Mouse (Mus musculus) limb, embryonic 15.5 days (tissue): ENCODE measurements around the gene Tcf20. TPM values are rescaled to one million over a fixed set of nuclear protein-coding genes. Genes with fewer than 3 reads are reported as not detected.
A peak's percentile ranks its signal among the peaks of the same experiment; 100 is the strongest.

Experiments
- ATAC-seq: fragments of 200-750 bp; cut with Nextera tagmentation; 2 replicates; pipeline ENCODE4 v1.8.0; 2017; ENCODE audit warnings: low read depth, moderate TSS enrichment; ENCODE audit not compliant: insufficient number of reproducible peaks, low FRiP score, low TSS enrichment
- H3K27ac ChIP-seq: fragments of 300-500 bp; sonication (generic); 2 replicates; pipeline ENCODE4 v1.5.1; 2015; ENCODE audit warnings: moderate library complexity, mild to moderate bottlenecking, inconsistent platforms
- H3K27me3 ChIP-seq: fragments of 300-500 bp; sonication (generic); 2 replicates; pipeline ENCODE4 v1.6.1; 2015; ENCODE audit warnings: inconsistent platforms
- H3K36me3 ChIP-seq: fragments of 300-500 bp; sonication (generic); 2 replicates; pipeline ENCODE4 v1.6.1; 2015; ENCODE audit warnings: inconsistent platforms
- H3K4me1 ChIP-seq: fragments of 300-500 bp; sonication (generic); 2 replicates; pipeline ENCODE4 v1.6.1; 2015; ENCODE audit warnings: inconsistent platforms
- H3K4me2 ChIP-seq: fragments of 300-500 bp; sonication (generic); 2 replicates; pipeline ENCODE4 v1.6.1; 2015; ENCODE audit warnings: mild to moderate bottlenecking, inconsistent platforms
- H3K4me3 ChIP-seq: fragments of 300-500 bp; sonication (generic); 2 replicates; pipeline ENCODE4 v1.5.1; 2015; ENCODE audit warnings: mild to moderate bottlenecking, inconsistent platforms
- H3K9ac ChIP-seq: fragments of 300-500 bp; sonication (generic); 2 replicates; pipeline ENCODE4 v1.6.1; 2015; ENCODE audit warnings: inconsistent platforms
- H3K9me3 ChIP-seq: fragments of 300-500 bp; sonication (generic); 2 replicates; pipeline ENCODE4 v1.6.1; 2016; ENCODE audit warnings: inconsistent platforms
- WGBS: fragments of 180-500 bp; shearing (Covaris S2); methylation state at CpG from one replicate; pipeline ENCODE4 v1.1.7; 2015; 5-methylcytosine and 5-hydroxymethylcytosine counted together
- polyA plus RNA-seq: library from polyadenylated mRNA; unstranded; fragments of >200 nt; fragmentation: Nextera tagmentation; extraction: Ambion mirVana; gene quantifications from 2 replicates; pipeline ENCODE4 v1.2.1, GENCODE M21; 2015

Gene Tcf20
- polyA plus RNA-seq, 1 experiment from 2014 or later: 10.5 TPM

DNA sequence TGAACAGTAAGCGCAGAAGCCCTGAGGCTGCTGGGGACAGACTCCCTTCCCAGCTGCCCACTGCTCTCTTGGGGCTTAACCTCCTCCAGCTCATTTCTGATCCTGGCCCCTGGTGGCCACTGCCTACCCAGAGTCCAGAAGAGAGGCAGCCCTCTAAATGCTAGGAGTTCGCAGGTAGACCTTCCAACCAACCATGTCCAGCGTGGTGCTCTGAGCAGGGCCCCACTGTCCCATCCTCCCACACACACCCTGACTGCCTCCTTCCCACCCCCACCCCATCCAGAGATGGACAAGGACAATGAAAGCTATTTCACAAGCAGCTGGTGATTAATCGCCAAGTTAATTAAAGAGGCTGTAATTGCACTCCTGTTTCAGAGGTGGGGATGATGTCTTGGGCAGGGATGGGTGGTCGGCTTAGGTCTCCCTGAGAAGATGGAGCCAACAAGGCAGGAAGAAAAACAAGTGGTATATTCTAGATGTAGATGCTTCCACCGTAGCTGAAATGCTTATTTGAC, 1.6 kb upstream of the Tcf20 start:
- Histone ChIP-seq H3K9ac (no peak overlapping the region), H3K36me3 (no peaks in the 10 kb centered on the region), H3K4me2 (no peak overlapping the region), H3K4me1 (peaks cover 53% of the 10 kb centered on the region), H3K27me3 (peaks cover 28% of the 10 kb centered on the region), H3K27ac (no peak overlapping the region), H3K9me3 (no peaks in the 10 kb centered on the region), H3K4me3 (no peak overlapping the region)
- ATAC-seq: no peak
- 57% methylated on average over 6 of the region's 6 CpGs for WGBS

DNA sequence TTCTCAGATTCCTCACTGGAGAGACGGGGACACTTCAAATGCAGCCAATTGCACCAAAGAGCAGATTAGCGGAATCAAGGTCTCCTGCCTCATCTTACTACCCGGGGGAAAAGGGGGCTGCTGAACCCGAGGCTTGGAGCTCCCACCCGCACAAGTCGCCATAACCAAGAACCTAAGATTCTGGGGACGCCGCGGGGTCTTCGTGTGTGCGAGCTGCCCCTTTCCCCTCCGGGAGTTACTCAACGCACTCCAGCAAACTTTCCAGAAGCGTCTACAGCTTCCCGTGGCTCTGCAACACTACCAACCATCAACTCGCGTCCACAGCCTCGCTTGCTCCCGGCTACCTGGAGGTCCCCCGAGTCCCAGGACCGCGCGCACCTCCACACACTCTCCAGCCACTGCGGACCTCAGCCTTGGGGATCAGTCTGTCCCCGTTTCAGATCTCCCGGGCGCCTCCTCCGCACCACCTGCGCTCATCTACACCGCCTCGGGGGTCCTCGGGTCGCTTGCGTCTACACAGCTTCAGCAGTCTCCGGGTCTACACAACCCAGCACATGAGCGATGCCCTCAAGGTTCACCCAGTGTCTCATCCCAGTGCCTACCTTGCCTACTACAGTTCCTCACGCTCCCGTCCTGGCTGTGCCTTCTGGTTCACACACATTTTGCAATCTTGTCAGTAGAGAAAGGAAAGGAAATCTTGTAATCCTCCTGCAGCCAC, 499 bp downstream of the Tcf20 start:
- ATAC-seq: no peak
- Histone ChIP-seq H3K27me3 (peaks cover 20% of the 10 kb centered on the region), H3K27ac (no peak overlapping the region), H3K4me2 (peak overlapping the region; percentile 91), H3K9ac (peak overlapping the region; percentile 34; the same call in 1 of the 2 replicates), H3K36me3 (no peaks in the 10 kb centered on the region), H3K4me1 (peaks cover 65% of the 10 kb centered on the region), H3K4me3 (peak overlapping the region; percentile 47), H3K9me3 (no peaks in the 10 kb centered on the region)
- 1% methylated on average over 38 of the region's 38 CpGs for WGBS

DNA sequence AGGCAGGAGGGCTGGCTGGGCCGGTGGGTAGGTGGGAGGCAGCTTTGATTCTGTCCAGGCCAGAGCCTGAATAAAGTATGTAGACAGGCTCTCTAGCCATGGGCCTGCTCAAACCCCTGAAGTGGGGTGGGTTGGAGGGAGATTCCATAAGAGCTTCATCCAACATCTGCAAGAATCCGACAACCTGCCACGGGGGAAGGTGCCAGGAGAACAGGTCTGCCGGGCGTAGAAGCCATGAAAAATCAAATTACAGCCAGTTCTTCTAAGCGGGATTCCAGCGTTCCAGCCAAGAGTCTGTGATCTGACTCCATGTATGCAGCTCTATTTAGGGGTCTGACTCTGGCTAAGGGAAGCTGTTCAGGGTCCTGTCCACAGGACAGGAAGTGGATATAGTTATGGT, 3.1 kb downstream of the Tcf20 start:
- no peak overlapping the region for H3K9ac ChIP-seq
- H3K4me2 ChIP-seq: no peak overlapping the region; the same call in 1 of the 2 replicates
- 20% methylated on average over 7 of the region's 7 CpGs for WGBS
- ATAC-seq: no peak
- H3K27ac ChIP-seq: peak overlapping the region; percentile 81
- peaks cover 14% of the 10 kb centered on the region; the same call in 1 of the 2 replicates for H3K27me3 ChIP-seq
- H3K4me3 ChIP-seq: peak overlapping the region; percentile 5; the same call in 1 of the 2 replicates
- peaks cover 79% of the 10 kb centered on the region for H3K4me1 ChIP-seq
- no peaks in the 10 kb centered on the region for H3K36me3 ChIP-seq
- H3K9me3 ChIP-seq: no peaks in the 10 kb centered on the region

DNA sequence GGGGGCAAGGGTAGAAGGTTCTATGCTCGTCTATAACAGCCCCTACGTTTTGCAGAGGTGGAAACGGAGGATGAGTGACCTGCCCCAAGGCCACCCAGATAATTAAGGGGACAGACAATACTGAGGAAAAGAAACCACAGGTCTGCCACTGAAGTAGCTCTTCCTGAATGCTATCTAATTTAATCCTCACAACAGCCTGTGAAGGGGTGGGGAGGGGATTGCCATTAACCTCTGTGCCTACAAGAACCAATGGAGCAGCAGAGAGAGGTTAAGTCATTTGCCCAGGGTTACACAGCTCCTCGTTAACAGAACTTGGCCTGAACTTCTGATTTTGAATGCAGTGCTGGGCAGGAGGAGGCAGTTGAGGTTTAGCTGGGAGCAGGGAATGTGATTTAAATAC, 3.6 kb downstream of the Tcf20 start:
- peaks cover 13% of the 10 kb centered on the region; the same call in 1 of the 2 replicates for H3K27me3 ChIP-seq
- H3K9me3 ChIP-seq: no peaks in the 10 kb centered on the region
- H3K36me3 ChIP-seq: no peaks in the 10 kb centered on the region
- no peak overlapping the region for H3K9ac ChIP-seq
- ATAC-seq: no peak
- H3K4me1 ChIP-seq: peaks cover 76% of the 10 kb centered on the region
- H3K4me3 ChIP-seq: no peak overlapping the region
- H3K4me2 ChIP-seq: peak overlapping the region; percentile 41
- WGBS: 19% methylated on average over 3 of the region's 4 CpGs
- peak overlapping the region; percentile 81 for H3K27ac ChIP-seq

DNA sequence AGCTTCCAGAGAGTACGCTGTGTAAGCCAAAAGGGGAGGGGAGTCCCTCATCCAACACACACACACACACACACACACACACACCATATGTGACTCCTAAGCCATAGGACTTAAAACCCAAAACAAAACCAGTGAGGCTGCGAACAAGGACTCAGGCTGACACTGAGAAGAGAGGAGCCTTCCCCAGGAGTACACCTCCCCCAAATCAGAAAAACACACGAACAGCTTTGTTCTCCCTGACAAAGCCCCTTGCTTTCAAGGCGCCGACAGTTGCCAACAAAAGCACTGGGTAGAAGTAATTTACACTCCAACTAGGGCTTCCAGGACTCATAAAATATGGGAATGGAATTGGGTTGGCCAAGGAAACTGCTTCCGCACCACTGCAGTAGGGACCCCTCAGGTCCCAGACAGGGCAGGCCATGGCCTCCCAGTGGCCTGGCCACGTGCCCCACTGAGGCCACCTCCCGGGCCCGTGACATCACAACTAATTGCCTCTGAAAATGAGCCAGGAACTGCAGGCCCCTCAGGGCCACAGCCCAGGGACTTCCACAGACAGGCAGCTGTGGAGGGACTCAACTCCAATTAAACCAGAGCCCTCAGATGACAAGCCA, 4.2 kb downstream of the Tcf20 start:
- Histone ChIP-seq H3K4me3 (peak overlapping the region; percentile 12; the same call in 1 of the 2 replicates), H3K9me3 (no peaks in the 10 kb centered on the region), H3K27me3 (peaks cover 10% of the 10 kb centered on the region; the same call in 1 of the 2 replicates), H3K9ac (no peak overlapping the region), H3K4me2 (peak overlapping the region; percentile 41), H3K27ac (peak overlapping the region; percentile 81), H3K36me3 (no peaks in the 10 kb centered on the region), H3K4me1 (peaks cover 70% of the 10 kb centered on the region)
- peak; percentile 71 for ATAC-seq
- WGBS: 9% methylated on average over 9 of the region's 9 CpGs

DNA sequence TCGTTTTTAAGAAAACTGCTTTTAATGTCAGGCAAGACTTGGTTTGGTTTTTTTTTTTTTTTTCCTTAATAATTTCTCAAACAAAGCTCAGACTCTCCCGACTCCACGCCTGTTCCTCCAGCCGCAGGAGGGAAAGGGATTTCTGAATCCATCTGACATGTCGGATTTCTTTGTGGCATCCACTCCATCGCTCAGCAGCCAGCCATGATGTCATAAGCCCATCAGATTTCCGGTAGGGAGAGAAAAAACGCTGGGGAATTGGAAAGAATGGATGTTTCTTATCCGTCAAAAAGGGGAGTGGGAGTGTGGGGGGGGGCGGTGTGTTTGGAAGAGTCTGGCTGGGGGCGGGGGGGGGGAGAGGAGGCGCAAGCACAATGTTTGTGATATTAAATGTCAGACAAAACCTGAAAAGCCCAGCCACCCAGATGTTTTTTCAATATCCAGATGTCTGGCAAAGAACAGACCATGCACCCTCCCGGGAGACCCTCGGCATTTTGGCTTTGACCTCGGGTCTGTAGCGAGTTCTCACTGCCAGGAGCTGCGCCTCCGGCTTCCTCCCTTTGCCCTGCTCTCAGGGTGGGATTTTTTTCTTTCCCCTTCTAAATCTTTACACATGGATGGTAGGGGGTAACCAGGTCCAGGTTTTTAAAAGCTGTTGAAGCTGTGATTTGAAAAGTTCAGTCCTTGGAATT, 4.8 kb downstream of the Tcf20 start:
- 7% methylated on average over 17 of the region's 18 CpGs for WGBS
- Histone ChIP-seq H3K4me1 (peaks cover 64% of the 10 kb centered on the region), H3K4me3 (peak overlapping the region; percentile 12), H3K27ac (peak overlapping the region; percentile 81), H3K9ac (no peak overlapping the region), H3K36me3 (no peaks in the 10 kb centered on the region), H3K4me2 (peak overlapping the region; percentile 41), H3K27me3 (peaks cover 10% of the 10 kb centered on the region; the same call in 1 of the 2 replicates), H3K9me3 (no peaks in the 10 kb centered on the region)
- ATAC-seq: peak; percentile 30; the same call in 1 of the 2 replicates

DNA sequence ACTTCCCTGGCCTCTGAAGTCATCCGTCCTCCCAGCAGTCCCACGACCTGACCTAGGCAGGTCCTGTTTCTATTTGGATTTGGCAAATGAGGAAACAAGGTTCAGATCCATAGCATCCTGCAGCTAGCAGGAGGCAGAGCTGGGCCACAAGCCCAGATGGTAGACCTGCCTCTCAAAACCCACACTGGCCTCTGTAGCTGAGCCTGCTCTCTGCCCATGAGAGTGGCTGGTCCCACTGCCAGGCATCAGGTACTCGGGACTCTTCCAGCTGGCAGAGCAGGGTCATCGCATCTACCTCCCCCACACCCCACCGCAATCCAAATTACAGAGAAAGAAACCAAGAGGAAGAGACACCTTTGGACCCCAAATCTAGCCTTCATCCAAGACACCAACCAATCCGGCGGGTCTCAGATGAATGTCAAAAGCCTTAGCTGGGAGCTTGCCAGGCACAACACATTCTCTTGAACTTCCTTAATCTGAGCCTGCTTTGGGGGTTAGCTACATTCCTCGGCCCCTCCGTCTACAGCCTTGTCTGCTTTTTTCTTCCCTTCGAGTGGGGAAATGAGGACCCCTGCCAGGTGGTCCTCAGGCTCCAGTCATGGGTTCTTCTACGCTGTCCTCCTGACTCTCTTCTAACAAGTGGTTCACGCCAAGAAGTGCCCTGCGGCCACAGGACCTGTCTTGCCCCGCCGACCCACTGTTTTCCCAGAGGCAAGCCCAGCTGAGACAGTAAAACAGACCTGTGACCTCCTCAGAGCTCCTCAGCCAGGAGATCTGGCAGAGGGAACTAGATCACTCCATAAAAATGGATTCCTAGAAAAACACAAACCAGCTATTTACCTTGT, 5.8 kb downstream of the Tcf20 start:
- Histone ChIP-seq H3K4me1 (peaks cover 58% of the 10 kb centered on the region), H3K9me3 (no peaks in the 10 kb centered on the region), H3K27ac (peak overlapping the region; percentile 81; the same call in 1 of the 2 replicates), H3K27me3 (peaks cover 10% of the 10 kb centered on the region), H3K4me2 (peak overlapping the region; percentile 41), H3K9ac (no peak overlapping the region), H3K36me3 (no peaks in the 10 kb centered on the region), H3K4me3 (no peak overlapping the region; the same call in 1 of the 2 replicates)
- 20% methylated on average over 15 of the region's 15 CpGs for WGBS
- ATAC-seq: no peak

DNA sequence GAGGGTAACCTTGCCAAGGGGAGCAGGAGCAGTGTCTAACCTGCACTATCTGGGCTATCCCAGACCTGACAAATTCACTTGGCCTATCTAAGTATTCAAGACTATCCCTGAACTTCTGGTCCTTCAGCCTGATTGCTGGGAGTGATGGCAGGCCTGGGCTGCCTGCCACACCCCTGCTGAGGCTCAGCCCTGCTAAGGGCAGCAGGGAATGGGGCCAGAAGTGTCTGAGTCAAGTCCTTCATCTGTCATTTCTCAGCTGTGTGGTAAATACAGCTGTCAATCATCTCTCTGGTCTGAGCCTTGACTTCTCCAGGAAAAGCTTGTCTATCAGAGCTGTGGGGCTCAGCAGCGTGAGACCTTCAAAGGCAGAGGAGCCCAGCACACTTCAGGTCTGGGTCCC, 8.1 kb downstream of the Tcf20 start:
- no peak for ATAC-seq
- WGBS: 91% methylated on average over 1 of the region's 1 CpGs
- Histone ChIP-seq H3K36me3 (no peaks in the 10 kb centered on the region), H3K27me3 (peaks cover 11% of the 10 kb centered on the region; the same call in 1 of the 2 replicates), H3K27ac (no peak overlapping the region), H3K9me3 (no peaks in the 10 kb centered on the region), H3K4me2 (no peak overlapping the region), H3K4me1 (peaks cover 41% of the 10 kb centered on the region), H3K4me3 (no peak overlapping the region), H3K9ac (no peak overlapping the region)

DNA sequence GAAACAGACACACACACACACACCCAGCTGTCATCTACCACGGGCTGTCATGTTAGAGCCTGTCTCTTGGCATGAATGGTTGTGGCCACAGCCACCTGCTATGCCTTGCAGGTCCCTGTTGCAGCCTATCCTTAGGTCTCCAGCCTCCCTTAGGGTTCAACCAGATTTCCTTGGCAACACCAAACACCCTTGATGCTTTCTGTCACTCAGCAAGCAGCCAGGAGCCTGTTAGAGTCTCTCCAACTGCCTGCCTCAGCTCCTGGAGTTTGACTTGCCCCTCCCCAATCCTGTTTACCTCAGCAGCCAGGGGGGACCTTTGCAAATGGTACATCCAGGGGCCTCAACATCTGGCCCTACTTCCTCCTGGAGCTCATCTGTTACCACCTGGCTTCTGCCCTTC, 13.2 kb downstream of the Tcf20 start:
- H3K9me3 ChIP-seq: no peaks in the 10 kb centered on the region
- no peak overlapping the region for H3K27ac ChIP-seq
- no peak overlapping the region for H3K9ac ChIP-seq
- peaks cover 12% of the 10 kb centered on the region; the same call in 1 of the 2 replicates for H3K27me3 ChIP-seq
- peaks cover 11% of the 10 kb centered on the region for H3K4me1 ChIP-seq
- H3K4me3 ChIP-seq: no peak overlapping the region
- H3K36me3 ChIP-seq: no peaks in the 10 kb centered on the region
- no peak for ATAC-seq
- WGBS: 50% methylated on average over 1 of the region's 1 CpGs
- no peak overlapping the region for H3K4me2 ChIP-seq

DNA sequence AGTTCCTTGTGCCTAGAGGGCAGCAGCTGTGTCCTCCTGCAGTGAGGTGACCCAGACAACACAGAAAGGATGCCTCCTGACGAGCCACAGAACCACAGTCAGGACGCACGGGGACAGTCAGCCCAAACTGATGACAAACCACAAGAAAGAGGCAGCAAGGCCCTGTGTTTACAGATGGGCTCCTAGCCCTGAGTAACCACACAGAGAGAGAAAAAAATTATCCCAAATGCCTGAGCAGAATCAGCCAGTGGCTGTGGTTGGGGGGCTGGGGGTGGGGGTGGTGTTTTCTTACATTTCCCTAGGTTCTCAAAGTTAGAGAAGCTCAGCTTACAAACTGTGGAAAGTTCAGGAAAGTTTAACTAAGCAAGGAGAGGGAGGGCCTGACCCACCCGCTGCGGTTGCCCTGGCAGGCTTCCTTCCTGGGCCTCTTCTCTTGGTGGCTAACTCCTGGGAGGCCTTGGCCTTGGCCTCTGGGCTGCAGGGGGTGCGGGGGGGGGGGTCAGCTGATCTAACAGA, 18.4 kb downstream of the Tcf20 start:
- no peaks in the 10 kb centered on the region for H3K9me3 ChIP-seq
- ATAC-seq: no peak
- 27% methylated on average over 6 of the region's 6 CpGs for WGBS
- H3K4me2 ChIP-seq: no peak overlapping the region
- peaks cover 31% of the 10 kb centered on the region for H3K4me1 ChIP-seq
- H3K9ac ChIP-seq: no peak overlapping the region
- H3K4me3 ChIP-seq: no peak overlapping the region
- no peaks in the 10 kb centered on the region for H3K36me3 ChIP-seq
- peak overlapping the region; percentile 54; the same call in 1 of the 2 replicates for H3K27ac ChIP-seq
- H3K27me3 ChIP-seq: peaks cover 19% of the 10 kb centered on the region

DNA sequence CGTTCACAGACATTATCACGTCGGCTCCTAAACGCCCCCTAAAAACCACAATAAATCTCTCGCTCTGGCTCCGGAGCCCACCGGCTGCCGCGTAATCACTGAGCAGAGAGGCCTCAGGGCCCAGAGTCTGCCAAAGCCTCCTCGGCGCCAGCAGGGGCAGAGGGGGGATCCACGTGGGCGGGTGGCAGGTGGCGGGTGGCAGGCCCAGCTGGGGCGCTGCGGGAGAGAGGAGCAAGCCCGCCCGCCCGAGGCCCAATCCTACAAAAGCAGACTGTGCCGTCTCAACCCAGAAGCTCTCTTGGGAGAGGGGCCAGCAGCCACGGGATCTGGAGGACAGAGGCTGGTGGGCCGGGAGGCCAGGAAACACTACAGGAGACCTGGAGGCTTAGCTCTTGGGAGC, 19.2 kb downstream of the Tcf20 start:
- Histone ChIP-seq H3K4me2 (peak overlapping the region; percentile 52), H3K27ac (peak overlapping the region; percentile 54; the same call in 1 of the 2 replicates), H3K9me3 (no peaks in the 10 kb centered on the region), H3K36me3 (no peaks in the 10 kb centered on the region), H3K4me1 (peaks cover 36% of the 10 kb centered on the region), H3K9ac (no peak overlapping the region), H3K27me3 (peaks cover 19% of the 10 kb centered on the region), H3K4me3 (peak overlapping the region; percentile 24)
- no peak for ATAC-seq
- under 1% methylated on average over 22 of the region's 22 CpGs for WGBS
